Mouse (Mus musculus): ENCODE measurements around the gene Nrn1l.

- TF ChIP-seq CTCF (IDR thresholded peaks at IDR 0.05; ENCODE audit: low read depth, low read length) = no peak
- no peak for TF ChIP-seq POLR2A (IDR thresholded peaks at IDR 0.05; ENCODE audit: insufficient read depth, low read length)
Measured at GRCm38 (mm10) chr8:105919390-105919789, 26.0 kb downstream of the Nrn1l start.

All from ES-Bruce4 (cell line).